Mouse (Mus musculus): ENCODE results near the gene Slc39a11. TPM values are rescaled to one million over a fixed set of nuclear protein-coding genes. Genes with fewer than 3 reads are reported as not detected.

Slc39a11 gene
- polyA plus RNA-seq, 1 experiment = 6.5 TPM

GRCm38 (mm10) chr11:113442036-113442435, 207.8 kb downstream of the Slc39a11 start:
- H3K4me1 ChIP-seq (ENCODE audit: control insufficient read depth, insufficient read depth, insufficient read length, low read length) = no peaks in the 10 kb centered on the region
- no peak overlapping the region for H3K27ac ChIP-seq (replicated peaks; ENCODE audit: low read depth, low read length)
- H3K4me3 ChIP-seq (ENCODE audit: insufficient read depth, low read depth, low read length) = no peak overlapping the region

GRCm38 (mm10) chr11:113439328-113440030, 210.4 kb downstream of the Slc39a11 start:
- Histone ChIP-seq H3K4me1 (ENCODE audit: control insufficient read depth, insufficient read depth, insufficient read length, low read length) (no peaks in the 10 kb centered on the region), H3K27ac (replicated peaks; ENCODE audit: low read depth, low read length) (no peak overlapping the region), H3K4me3 (ENCODE audit: insufficient read depth, low read depth, low read length) (no peak overlapping the region)

DNA sequence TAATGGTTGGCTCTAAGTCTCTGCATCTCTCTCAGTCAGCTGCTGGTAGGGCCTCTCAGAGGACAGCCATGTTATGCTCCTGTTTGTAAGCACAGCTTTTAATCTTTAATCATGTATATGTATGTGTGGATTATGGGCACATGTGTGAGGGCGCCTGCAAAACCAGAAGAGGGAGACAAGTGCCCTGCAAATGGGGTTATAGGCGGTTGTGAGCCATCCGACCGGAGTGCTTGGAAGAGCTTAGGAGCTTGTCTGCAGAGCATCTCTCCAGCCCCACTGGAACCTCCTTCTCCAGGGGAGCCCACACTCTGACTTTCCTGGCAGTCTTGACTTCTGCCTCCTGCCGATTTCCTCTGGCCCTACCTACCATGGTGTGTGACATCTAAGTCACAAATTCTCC, 211.0 kb downstream of the Slc39a11 start:
- Histone ChIP-seq H3K27ac (replicated peaks; ENCODE audit: low read depth, low read length) (no peak overlapping the region), H3K4me1 (ENCODE audit: control insufficient read depth, insufficient read depth, insufficient read length, low read length) (no peaks in the 10 kb centered on the region), H3K4me3 (ENCODE audit: insufficient read depth, low read depth, low read length) (no peak overlapping the region)

DNA sequence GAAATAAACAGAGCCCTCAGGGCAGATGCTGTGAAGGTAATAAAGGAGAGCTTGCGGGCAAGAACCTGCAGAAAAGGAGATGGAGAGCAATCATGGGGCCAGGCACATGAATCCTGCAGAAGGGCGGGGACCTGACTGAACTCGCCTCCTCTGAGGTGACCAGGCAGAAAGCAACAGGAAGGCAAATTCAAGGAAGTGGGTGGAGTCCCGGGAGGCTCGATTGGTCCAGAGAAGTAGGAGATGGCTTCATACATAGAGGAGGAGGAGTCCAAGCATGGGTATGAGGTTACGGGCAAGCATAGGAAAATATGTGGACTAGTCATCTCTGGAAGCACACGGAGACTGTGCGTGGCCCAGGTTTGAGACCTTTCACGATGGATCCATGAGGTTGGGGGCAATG, 212.5 kb downstream of the Slc39a11 start:
- H3K4me3 ChIP-seq (ENCODE audit: insufficient read depth, low read depth, low read length) = no peak overlapping the region
- no peaks in the 10 kb centered on the region for H3K4me1 ChIP-seq (ENCODE audit: control insufficient read depth, insufficient read depth, insufficient read length, low read length)
- H3K27ac ChIP-seq (replicated peaks; ENCODE audit: low read depth, low read length) = no peak overlapping the region

DNA sequence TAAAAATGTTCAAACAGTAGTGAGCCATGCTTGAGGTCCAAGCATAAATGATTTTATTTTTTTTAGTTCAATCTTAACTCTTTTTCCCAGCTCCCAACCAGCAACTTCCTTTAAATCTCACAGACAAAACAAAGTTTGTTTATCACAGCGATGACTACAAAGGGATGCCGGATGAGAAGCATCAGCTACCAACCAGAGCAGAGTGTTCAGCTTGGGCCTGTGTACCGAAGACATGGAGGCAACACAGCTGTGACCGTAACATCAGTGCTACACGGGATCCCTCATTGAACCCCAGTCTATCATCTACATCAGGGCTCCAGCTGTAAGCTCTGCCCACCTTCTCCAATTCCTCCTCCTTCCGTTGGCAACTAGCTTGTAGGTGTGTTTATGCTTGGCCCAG, 213.6 kb downstream of the Slc39a11 start:
- Histone ChIP-seq H3K27ac (replicated peaks; ENCODE audit: low read depth, low read length) (no peak overlapping the region), H3K4me1 (ENCODE audit: control insufficient read depth, insufficient read depth, insufficient read length, low read length) (no peaks in the 10 kb centered on the region), H3K4me3 (ENCODE audit: insufficient read depth, low read depth, low read length) (no peak overlapping the region)

DNA sequence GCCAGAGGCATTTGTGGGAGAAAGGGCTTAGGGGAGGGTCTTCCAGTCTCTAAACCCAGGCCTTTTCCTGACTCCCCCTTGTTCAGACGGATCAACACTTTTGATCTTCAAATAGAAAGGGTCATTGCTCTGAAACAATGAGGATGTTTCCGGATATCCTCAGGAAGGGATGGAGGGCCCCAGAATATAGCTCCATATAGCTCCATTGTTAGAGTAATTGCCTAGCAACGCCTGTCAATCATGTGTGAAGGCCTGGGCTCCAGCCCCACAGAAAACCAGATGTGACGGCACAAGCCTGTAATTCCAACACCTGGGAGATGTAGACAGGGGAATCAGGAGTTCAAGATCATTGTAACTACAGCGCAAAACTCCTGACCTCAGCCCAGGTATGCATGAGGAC, 214.2 kb downstream of the Slc39a11 start:
- H3K4me1 ChIP-seq (ENCODE audit: control insufficient read depth, insufficient read depth, insufficient read length, low read length) = no peaks in the 10 kb centered on the region
- no peak overlapping the region for H3K27ac ChIP-seq (replicated peaks; ENCODE audit: low read depth, low read length)
- no peak overlapping the region for H3K4me3 ChIP-seq (ENCODE audit: insufficient read depth, low read depth, low read length)

- H3K4me1 ChIP-seq (ENCODE audit: control insufficient read depth, insufficient read depth, insufficient read length, low read length) = no peaks in the 10 kb centered on the region
These were observed 218.7 kb downstream of the Slc39a11 start for GRCm38 (mm10) chr11:113431161-113431560.

GRCm38 (mm10) chr11:113425882-113426281, 224.0 kb downstream of the Slc39a11 start:
- Histone ChIP-seq H3K4me1 (ENCODE audit: control insufficient read depth, insufficient read depth, insufficient read length, low read length) (no peaks in the 10 kb centered on the region), H3K27ac (replicated peaks; ENCODE audit: low read depth, low read length) (no peak overlapping the region), H3K4me3 (ENCODE audit: insufficient read depth, low read depth, low read length) (no peak overlapping the region)

More at GRCm38 (mm10) chr11:113431161-113431560, 218.7 kb downstream of the Slc39a11 start:
- no peak overlapping the region for H3K4me3 ChIP-seq (ENCODE audit: insufficient read depth, low read depth, low read length)
- no peak overlapping the region for H3K27ac ChIP-seq (replicated peaks; ENCODE audit: low read depth, low read length)

GRCm38 (mm10) chr11:113425454-113425853, 224.4 kb downstream of the Slc39a11 start:
- Histone ChIP-seq H3K27ac (replicated peaks; ENCODE audit: low read depth, low read length) (no peak overlapping the region), H3K4me3 (ENCODE audit: insufficient read depth, low read depth, low read length) (no peak overlapping the region), H3K4me1 (ENCODE audit: control insufficient read depth, insufficient read depth, insufficient read length, low read length) (no peaks in the 10 kb centered on the region)

DNA sequence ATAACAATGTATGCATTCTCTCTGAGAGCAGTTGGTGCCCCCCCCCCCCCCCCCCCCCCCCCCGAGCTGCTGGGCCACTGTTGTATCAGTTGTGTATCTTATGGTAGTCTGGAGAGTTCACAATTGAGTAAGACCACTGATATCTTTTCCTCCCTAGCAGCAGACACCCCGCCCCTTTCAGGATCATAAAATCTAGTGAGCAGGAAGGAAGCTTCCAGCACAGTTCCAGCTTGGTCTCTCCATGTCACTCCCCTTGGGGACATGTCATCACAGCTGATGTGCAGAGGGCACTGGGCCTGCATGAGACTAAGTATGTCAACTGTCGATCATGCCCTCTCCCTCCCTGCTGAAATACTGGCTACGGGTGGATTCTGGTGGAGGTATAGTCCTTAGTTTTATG, 225.1 kb downstream of the Slc39a11 start:
- Histone ChIP-seq H3K4me3 (ENCODE audit: insufficient read depth, low read depth, low read length) (no peak overlapping the region), H3K4me1 (ENCODE audit: control insufficient read depth, insufficient read depth, insufficient read length, low read length) (no peaks in the 10 kb centered on the region), H3K27ac (replicated peaks; ENCODE audit: low read depth, low read length) (no peak overlapping the region)

- Histone ChIP-seq H3K4me1 (ENCODE audit: control insufficient read depth, insufficient read depth, insufficient read length, low read length) (no peaks in the 10 kb centered on the region), H3K27ac (replicated peaks; ENCODE audit: low read depth, low read length) (no peak overlapping the region), H3K4me3 (ENCODE audit: insufficient read depth, low read depth, low read length) (no peak overlapping the region)
These were observed 227.3 kb downstream of the Slc39a11 start for GRCm38 (mm10) chr11:113422598-113422997.

DNA sequence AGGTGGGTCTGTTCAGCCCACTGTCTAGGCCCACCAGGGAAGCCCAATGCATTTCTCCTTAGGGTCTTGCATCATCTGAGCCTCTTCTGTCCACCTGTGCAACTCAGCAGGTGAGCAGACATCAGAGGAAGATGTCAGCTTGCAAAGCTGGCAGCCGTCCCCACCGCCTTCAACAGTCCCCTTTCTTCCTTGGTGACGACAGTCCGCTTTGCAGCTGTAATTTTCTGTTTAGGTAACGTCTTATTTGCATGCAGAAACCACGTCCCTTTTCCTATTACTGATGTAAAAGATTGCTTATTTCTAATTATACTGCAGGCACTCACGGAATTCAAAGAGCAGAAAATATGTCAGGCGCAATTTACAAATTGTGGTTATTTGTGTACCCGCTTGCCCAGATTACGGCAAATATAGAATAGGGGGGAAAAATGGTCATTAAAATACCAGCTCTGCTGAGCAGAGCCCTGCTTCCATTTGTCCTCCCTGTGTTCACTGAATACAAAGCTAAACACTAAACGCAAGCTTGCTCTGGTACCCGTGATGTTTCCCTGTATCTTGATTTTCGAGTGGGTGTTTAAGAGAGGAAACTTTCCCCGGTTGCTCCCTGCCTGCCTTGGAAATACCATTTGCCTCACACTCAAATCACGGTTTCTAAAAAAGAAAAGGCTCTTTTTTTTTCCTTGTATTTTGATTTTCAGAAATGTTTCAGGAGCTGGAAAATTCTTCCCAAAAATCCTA, 230.8 kb downstream of the Slc39a11 start:
- Histone ChIP-seq H3K4me1 (ENCODE audit: control insufficient read depth, insufficient read depth, insufficient read length, low read length) (no peaks in the 10 kb centered on the region), H3K4me3 (ENCODE audit: insufficient read depth, low read depth, low read length) (no peak overlapping the region), H3K27ac (replicated peaks; ENCODE audit: low read depth, low read length) (no peak overlapping the region)

DNA sequence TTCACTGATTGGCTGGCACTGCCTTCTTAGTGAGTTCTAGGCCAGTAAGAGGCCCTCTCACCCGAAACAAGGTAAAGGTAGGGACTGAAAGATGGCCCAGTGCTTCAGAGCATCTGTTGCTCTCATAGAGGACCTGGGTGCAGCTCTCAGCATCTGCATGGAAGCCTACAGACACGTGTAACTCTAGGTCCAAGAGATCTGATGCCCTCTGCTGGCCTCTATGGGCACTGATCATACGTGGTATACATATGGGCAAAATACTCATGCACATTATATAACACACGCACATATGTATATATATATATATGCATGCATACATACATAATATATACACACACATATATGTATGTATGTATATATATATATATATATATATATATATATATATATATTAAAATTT, 231.9 kb downstream of the Slc39a11 start:
- Histone ChIP-seq H3K4me1 (ENCODE audit: control insufficient read depth, insufficient read depth, insufficient read length, low read length) (no peaks in the 10 kb centered on the region), H3K4me3 (ENCODE audit: insufficient read depth, low read depth, low read length) (no peak overlapping the region), H3K27ac (replicated peaks; ENCODE audit: low read depth, low read length) (no peak overlapping the region)

DNA sequence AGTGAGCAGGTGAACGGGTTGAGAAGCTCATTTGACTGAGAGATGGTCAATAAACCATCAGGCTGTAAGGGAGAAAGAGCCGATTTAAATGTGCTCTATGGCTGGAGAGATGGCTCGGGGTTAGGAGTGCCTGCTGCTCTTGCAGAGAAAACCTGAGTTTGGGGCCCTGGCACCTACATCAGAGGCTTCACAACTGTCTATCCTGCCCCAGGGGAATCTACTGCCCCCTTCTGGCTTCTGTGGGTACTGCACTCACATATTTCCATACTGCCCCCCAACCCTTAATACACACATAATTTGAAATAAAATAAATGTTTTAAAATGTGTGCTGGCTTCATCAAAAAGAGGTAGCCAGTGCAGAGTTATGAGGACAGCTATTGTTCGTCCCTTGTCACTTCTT, 237.3 kb downstream of the Slc39a11 start:
- H3K27ac ChIP-seq (replicated peaks; ENCODE audit: low read depth, low read length) = no peak overlapping the region
- H3K4me3 ChIP-seq (ENCODE audit: insufficient read depth, low read depth, low read length) = no peak overlapping the region

DNA sequence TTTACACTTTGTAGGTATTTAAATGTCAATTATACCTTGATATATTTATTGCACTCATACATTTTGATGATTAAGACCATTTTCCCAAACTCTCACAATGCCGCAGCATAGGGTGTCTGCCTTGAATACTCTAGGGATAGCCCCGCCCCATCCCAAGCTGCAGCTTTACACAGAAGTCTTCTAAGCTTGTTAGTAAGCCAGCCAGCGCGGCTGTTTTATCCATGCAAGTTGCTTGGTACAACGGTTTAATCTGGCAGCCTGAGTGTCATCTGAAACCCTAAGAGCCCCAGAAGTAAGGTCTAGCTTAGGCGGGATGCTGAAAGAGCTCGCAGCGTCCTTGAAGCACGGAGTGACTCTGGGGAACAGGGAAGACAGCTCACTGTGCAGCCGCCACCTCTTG, 238.1 kb downstream of the Slc39a11 start:
- Histone ChIP-seq H3K4me3 (ENCODE audit: insufficient read depth, low read depth, low read length) (no peak overlapping the region), H3K27ac (replicated peaks; ENCODE audit: low read depth, low read length) (no peak overlapping the region), H3K4me1 (ENCODE audit: control insufficient read depth, insufficient read depth, insufficient read length, low read length) (no peaks in the 10 kb centered on the region)

More for the DNA sequence above, 237.3 kb downstream of the Slc39a11 start:
- H3K4me1 ChIP-seq (ENCODE audit: control insufficient read depth, insufficient read depth, insufficient read length, low read length) = no peaks in the 10 kb centered on the region

DNA sequence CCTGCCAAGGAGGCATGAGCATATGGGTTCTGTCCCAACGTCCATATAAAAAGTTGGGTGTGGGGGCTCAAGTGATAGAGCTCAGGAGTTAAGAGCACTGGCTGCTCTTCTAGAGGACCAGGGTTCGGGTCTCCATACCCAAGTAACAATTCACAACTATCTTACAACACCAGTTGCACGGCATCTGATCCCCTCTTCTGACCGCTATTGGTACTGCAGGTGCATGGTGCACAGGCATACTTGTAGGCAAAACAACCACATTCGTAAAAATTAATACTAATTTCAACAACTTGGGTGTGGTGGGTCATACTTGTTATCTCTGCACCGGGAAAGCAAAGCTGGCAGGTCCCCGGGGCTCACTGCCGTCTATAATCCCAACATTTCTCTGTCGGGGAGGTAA, 240.8 kb downstream of the Slc39a11 start:
- no peak overlapping the region for H3K4me3 ChIP-seq (ENCODE audit: insufficient read depth, low read depth, low read length)
- H3K4me1 ChIP-seq (ENCODE audit: control insufficient read depth, insufficient read depth, insufficient read length, low read length) = no peaks in the 10 kb centered on the region
- H3K27ac ChIP-seq (replicated peaks; ENCODE audit: low read depth, low read length) = no peak overlapping the region

Measured in brown adipose tissue, adult 24 weeks (tissue).